8 mouse cellular contexts compared by ENCODE assay signal in genomic region chr7:19701069-19701761, GRCm38 (mm10). TPM values are rescaled to one million over a fixed set of nuclear protein-coding genes. Genes with fewer than 3 reads are reported as not detected.
DNase-seq lines count a peak whose midpoint lies in the region; ATAC-seq and TF ChIP-seq lines count a peak whose summit lies in the region.

No protein-coding gene starts in this region.

- peak; percentile 64 for TF ChIP-seq CTCF in ES-Bruce4 (IDR thresholded peaks at IDR 0.05; ENCODE audit: low read depth, low read length)

- H3K27me3 ChIP-seq in ES-Bruce4 (ENCODE audit: control insufficient read depth, insufficient read depth, low read length, poor library complexity, severe bottlenecking) = no peaks in the 10 kb centered on the region
- H3K27me3 ChIP-seq in forebrain, embryonic 14.5 days (replicated peaks; ENCODE audit: control insufficient read depth, insufficient read depth, low read length) = no peaks in the 10 kb centered on the region
- no peaks in the 10 kb centered on the region for H3K27me3 ChIP-seq in hindbrain, embryonic 10.5 days (ENCODE audit: insufficient read depth, poor library complexity, severe bottlenecking)
- no peaks in the 10 kb centered on the region for H3K27me3 ChIP-seq in lung, embryonic 16.5 days (ENCODE audit: control insufficient read depth, insufficient read depth, low read depth, low read length)

- H3K9ac ChIP-seq in ES-Bruce4 (ENCODE audit: low read depth, poor library complexity, severe bottlenecking) = 0 out of 2 replicates have a peak overlapping the region, but pooled peaks have one; percentile 6
- no peak overlapping the region for H3K9ac ChIP-seq in forebrain, embryonic 14.5 days (ENCODE audit: low read length)
- H3K9ac ChIP-seq in lung, embryonic 16.5 days (ENCODE audit: low read length) = peak overlapping the region; percentile 49; the same call in 1 of the 2 replicates

- TF ChIP-seq POLR2A in ES-Bruce4 (IDR thresholded peaks at IDR 0.05; ENCODE audit: insufficient read depth, low read length) = peak; percentile 5

- TF ChIP-seq EP300 in ES-Bruce4 (IDR thresholded peaks at IDR 0.05; ENCODE audit: insufficient read depth, low read depth, low read length) = peak; percentile 59; the same call in 1 of the 2 replicates

- H3K9me3 ChIP-seq in ES-Bruce4 (replicated peaks; ENCODE audit: control insufficient read depth, insufficient read depth, low read length, poor library complexity, severe bottlenecking) = no peaks in the 10 kb centered on the region
- H3K9me3 ChIP-seq in forebrain, embryonic 14.5 days (replicated peaks; ENCODE audit: control insufficient read depth, low read length) = no peaks in the 10 kb centered on the region
- H3K9me3 ChIP-seq in hindbrain, embryonic 10.5 days = peaks cover 8% of the 10 kb centered on the region
- H3K9me3 ChIP-seq in lung, embryonic 16.5 days (ENCODE audit: control insufficient read depth, low read length) = peaks cover 4% of the 10 kb centered on the region; the same call in 1 of the 2 replicates

- H3K4me3 ChIP-seq in ES-Bruce4 (ENCODE audit: low read depth, low read length) = no peak overlapping the region
- H3K4me3 ChIP-seq in forebrain, embryonic 14.5 days (ENCODE audit: low read depth, low read length) = no peak overlapping the region
- H3K4me3 ChIP-seq in hindbrain, embryonic 10.5 days = no peak overlapping the region
- H3K4me3 ChIP-seq in lung, embryonic 16.5 days (ENCODE audit: low read length) = no peak overlapping the region

- peaks cover 33% of the 10 kb centered on the region for H3K36me3 ChIP-seq in ES-Bruce4 (ENCODE audit: control insufficient read depth, insufficient read depth, low read length, poor library complexity, severe bottlenecking)
- H3K36me3 ChIP-seq in forebrain, embryonic 14.5 days (ENCODE audit: control insufficient read depth, insufficient read depth, low read length) = peaks cover 20% of the 10 kb centered on the region
- peaks cover 59% of the 10 kb centered on the region for H3K36me3 ChIP-seq in hindbrain, embryonic 10.5 days
- peaks cover 15% of the 10 kb centered on the region for H3K36me3 ChIP-seq in lung, embryonic 16.5 days (ENCODE audit: control insufficient read depth, insufficient read depth, low read length)

- peak; percentile 81 to 88 for DNase-seq in adrenal gland, postnatal 36 days
- DNase-seq in forebrain, embryonic 14.5 days (ENCODE audit: low spot score) = peak; percentile 66
- DNase-seq in hindbrain, embryonic 10.5 days (ENCODE audit: low spot score) = peak; percentile 71
- peak; percentile 71 for DNase-seq in layer of hippocampus, adult 9-11 months
- peak; percentile 82 for DNase-seq in retina, postnatal 1 day

- H3K4me1 ChIP-seq in ES-Bruce4 (ENCODE audit: control insufficient read depth, insufficient read depth, low read length) = peaks cover 6% of the 10 kb centered on the region
- H3K4me1 ChIP-seq in forebrain, embryonic 14.5 days (ENCODE audit: control insufficient read depth, insufficient read depth, low read length) = peaks cover 4% of the 10 kb centered on the region; the same call in 1 of the 2 replicates
- H3K4me1 ChIP-seq in hindbrain, embryonic 10.5 days (replicated peaks) = peaks cover 44% of the 10 kb centered on the region
- H3K4me1 ChIP-seq in lung, embryonic 16.5 days (replicated peaks; ENCODE audit: control insufficient read depth, insufficient read depth, low read length) = peaks cover 13% of the 10 kb centered on the region

- ATAC-seq in forebrain, embryonic 14.5 days = 0 out of 2 replicates have a peak, but pooled peaks have one; percentile 49
- peak; percentile 70 for ATAC-seq in lung, embryonic 16.5 days (ENCODE audit: low read depth)
- no peak for ATAC-seq in inflammation-experienced regulatory T-cells, adult 6 months

- no peak overlapping the region for H3K4me2 ChIP-seq in forebrain, embryonic 14.5 days (ENCODE audit: low read length)
- no peak overlapping the region for H3K4me2 ChIP-seq in lung, embryonic 16.5 days (ENCODE audit: low read depth, low read length)

- WGBS in forebrain, embryonic 14.5 days = 34% methylated on average over 22 of the region's 22 CpGs
- WGBS in hindbrain, embryonic 10.5 days = 27% methylated on average over 22 of the region's 22 CpGs
- WGBS in lung, embryonic 16.5 days = 29% methylated on average over 22 of the region's 22 CpGs

- peak overlapping the region; percentile 94 for H3K27ac ChIP-seq in ES-Bruce4 (ENCODE audit: insufficient read depth, low read length)
- H3K27ac ChIP-seq in forebrain, embryonic 14.5 days (ENCODE audit: low read depth, low read length) = peak overlapping the region; percentile 48; the same call in 1 of the 2 replicates
- 0 out of 2 replicates have a peak overlapping the region, but pooled peaks have one; percentile 37 for H3K27ac ChIP-seq in hindbrain, embryonic 10.5 days
- peak overlapping the region; percentile 37; the same call in 1 of the 2 replicates for H3K27ac ChIP-seq in lung, embryonic 16.5 days (ENCODE audit: low read length)

RNA-seq across cellular contexts. Expression of gene Apoe, which starts 2.2 kb away (rescaled TPM):
- polyA plus RNA-seq in ES-Bruce4 (2011; ENCODE audit: insufficient read depth, insufficient read length, low read depth, missing spikeins) = 1,030 and 1,048 TPM in 2 replicates
- 1,000 to 10,000 TPM in 1 of 2 experiments, 100 to 1,000 TPM in 1; 927 to 1,142 TPM for total RNA-seq in adrenal gland, postnatal 36 days (2021)
- polyA plus RNA-seq in forebrain, embryonic 14.5 days (2014; fragmentation: Nextera tagmentation; extraction: Ambion mirVana) = 261 and 304 TPM in 2 replicates
- polyA plus RNA-seq in hindbrain, embryonic 10.5 days (2016; fragmentation: Nextera tagmentation; extraction: Ambion mirVana) = 179 and 230 TPM in 2 replicates
- 470 and 554 TPM in 2 replicates for polyA plus RNA-seq in lung, embryonic 16.5 days (2015; fragmentation: Nextera tagmentation; extraction: Ambion mirVana)
- polyA plus RNA-seq in inflammation-experienced regulatory T-cells, adult 6 months (2017; shearing (Covaris generic)) = 10 to 100 TPM in 2 of 3 experiments, 1 to 10 TPM in 1; 8.7 to 11.9 (median 10.6) TPM

RNA-seq across cellular contexts. Expression of gene Apoc1, which starts 8.8 kb away (rescaled TPM):
- polyA plus RNA-seq in ES-Bruce4 (2011; ENCODE audit: insufficient read depth, insufficient read length, low read depth, missing spikeins) = 93.2 and 95.8 TPM in 2 replicates
- total RNA-seq in adrenal gland, postnatal 36 days (2021) = 1,000 to 10,000 TPM in 1 of 2 experiments, 100 to 1,000 TPM in 1; 185 to 1,007 TPM
- polyA plus RNA-seq in forebrain, embryonic 14.5 days (2014; fragmentation: Nextera tagmentation; extraction: Ambion mirVana) = 1.0 and 1.4 TPM in 2 replicates
- 2.2 and 2.3 TPM in 2 replicates for polyA plus RNA-seq in hindbrain, embryonic 10.5 days (2016; fragmentation: Nextera tagmentation; extraction: Ambion mirVana)
- 28.4 and 34.9 TPM in 2 replicates for polyA plus RNA-seq in lung, embryonic 16.5 days (2015; fragmentation: Nextera tagmentation; extraction: Ambion mirVana)
- polyA plus RNA-seq in inflammation-experienced regulatory T-cells, adult 6 months (2017; shearing (Covaris generic)) = 1 to 10 TPM in 1 of 3 experiments, not detected in 2; 1.2 TPM

RNA-seq across cellular contexts. Expression of gene Tomm40, which starts 14.0 kb away (rescaled TPM):
- polyA plus RNA-seq in ES-Bruce4 (2011; ENCODE audit: insufficient read depth, insufficient read length, low read depth, missing spikeins) = 68.2 TPM in 2 replicates
- total RNA-seq in adrenal gland, postnatal 36 days (2021) = 100 to 1,000 TPM; 124 to 135 TPM
- polyA plus RNA-seq in forebrain, embryonic 14.5 days (2014; fragmentation: Nextera tagmentation; extraction: Ambion mirVana) = 86.3 and 109 TPM in 2 replicates
- polyA plus RNA-seq in hindbrain, embryonic 10.5 days (2016; fragmentation: Nextera tagmentation; extraction: Ambion mirVana) = 209 and 211 TPM in 2 replicates
- polyA plus RNA-seq in lung, embryonic 16.5 days (2015; fragmentation: Nextera tagmentation; extraction: Ambion mirVana) = 82.0 and 87.4 TPM in 2 replicates
- polyA plus RNA-seq in inflammation-experienced regulatory T-cells, adult 6 months (2017; shearing (Covaris generic)) = 10 to 100 TPM in 1 of 3 experiments, 1 to 10 TPM in 2; 7.3 to 10.5 (median 8.0) TPM

RNA-seq across cellular contexts. Expression of gene Apoc4, which starts 19.9 kb away (rescaled TPM):
- 1.1 TPM in 1 of 2 replicates, not detected in the other for polyA plus RNA-seq in ES-Bruce4 (2011; ENCODE audit: insufficient read depth, insufficient read length, low read depth, missing spikeins)
- total RNA-seq in adrenal gland, postnatal 36 days (2021) = 100 to 1,000 TPM in 1 of 2 experiments, 10 to 100 TPM in 1; 42.0 to 110 TPM
- polyA plus RNA-seq in forebrain, embryonic 14.5 days (2014; fragmentation: Nextera tagmentation; extraction: Ambion mirVana) = not detected in 2 replicates
- polyA plus RNA-seq in hindbrain, embryonic 10.5 days (2016; fragmentation: Nextera tagmentation; extraction: Ambion mirVana) = not detected in 2 replicates
- 0.34 and 6.1 TPM in 2 replicates for polyA plus RNA-seq in lung, embryonic 16.5 days (2015; fragmentation: Nextera tagmentation; extraction: Ambion mirVana)
- 1 to 10 TPM in 2 of 3 experiments, not detected in 1; 1.0 to 1.4 TPM for polyA plus RNA-seq in inflammation-experienced regulatory T-cells, adult 6 months (2017; shearing (Covaris generic))

RNA-seq across cellular contexts. Expression of gene Gm44805, which starts 20.0 kb away (rescaled TPM):
- not detected in 2 replicates for polyA plus RNA-seq in ES-Bruce4 (2011; ENCODE audit: insufficient read depth, insufficient read length, low read depth, missing spikeins)
- total RNA-seq in adrenal gland, postnatal 36 days (2021) = under 1 TPM in 1 of 2 experiments, not detected in 1; 0.40 TPM
- polyA plus RNA-seq in forebrain, embryonic 14.5 days (2014; fragmentation: Nextera tagmentation; extraction: Ambion mirVana) = not detected in 2 replicates
- not detected in 2 replicates for polyA plus RNA-seq in hindbrain, embryonic 10.5 days (2016; fragmentation: Nextera tagmentation; extraction: Ambion mirVana)
- polyA plus RNA-seq in lung, embryonic 16.5 days (2015; fragmentation: Nextera tagmentation; extraction: Ambion mirVana) = not detected in 2 replicates
- polyA plus RNA-seq in inflammation-experienced regulatory T-cells, adult 6 months (2017; shearing (Covaris generic)) = not detected

Comparison
In these comparisons a context has a peak if more than half of its experiments do, and no peak if none do; other contexts are left out.
1. H3K27ac ChIP-seq: peak in every context shown above with its lines; median percentile 94 in ES-Bruce4; 48 in forebrain, embryonic 14.5 days; 37 in hindbrain, embryonic 10.5 days; 37 in lung, embryonic 16.5 days.
2. RNA of gene Apoe, which starts 2.2 kb away (polyA plus RNA-seq): 1,030 to 1,048 TPM in ES-Bruce4, 470 to 554 TPM in lung, embryonic 16.5 days, 261 to 304 TPM in forebrain, embryonic 14.5 days and 179 to 230 TPM in hindbrain, embryonic 10.5 days; 8.7 to 11.9 TPM in inflammation-experienced regulatory T-cells, adult 6 months; every median in the first group is over 10 times any median in the second.
3. Peak in every context shown above with its lines, with median percentiles within 50 percentile points of each other: DNase-seq.